Mouse (Mus musculus): ENCODE measurements around the gene Fdps. TPM values are rescaled to one million over a fixed set of nuclear protein-coding genes. Genes with fewer than 3 reads are reported as not detected.
A peak's percentile ranks its signal among the peaks of the same experiment; 100 is the strongest.
"Not testable (repeated sequence)": the region's sequence is repeated elsewhere in the genome, so short reads cannot be mapped to it uniquely, and the experiment has no call there.

Fdps gene
- total RNA-seq, 2 experiments from 2014 or later: 86.4 to 99.0 TPM

DNA sequence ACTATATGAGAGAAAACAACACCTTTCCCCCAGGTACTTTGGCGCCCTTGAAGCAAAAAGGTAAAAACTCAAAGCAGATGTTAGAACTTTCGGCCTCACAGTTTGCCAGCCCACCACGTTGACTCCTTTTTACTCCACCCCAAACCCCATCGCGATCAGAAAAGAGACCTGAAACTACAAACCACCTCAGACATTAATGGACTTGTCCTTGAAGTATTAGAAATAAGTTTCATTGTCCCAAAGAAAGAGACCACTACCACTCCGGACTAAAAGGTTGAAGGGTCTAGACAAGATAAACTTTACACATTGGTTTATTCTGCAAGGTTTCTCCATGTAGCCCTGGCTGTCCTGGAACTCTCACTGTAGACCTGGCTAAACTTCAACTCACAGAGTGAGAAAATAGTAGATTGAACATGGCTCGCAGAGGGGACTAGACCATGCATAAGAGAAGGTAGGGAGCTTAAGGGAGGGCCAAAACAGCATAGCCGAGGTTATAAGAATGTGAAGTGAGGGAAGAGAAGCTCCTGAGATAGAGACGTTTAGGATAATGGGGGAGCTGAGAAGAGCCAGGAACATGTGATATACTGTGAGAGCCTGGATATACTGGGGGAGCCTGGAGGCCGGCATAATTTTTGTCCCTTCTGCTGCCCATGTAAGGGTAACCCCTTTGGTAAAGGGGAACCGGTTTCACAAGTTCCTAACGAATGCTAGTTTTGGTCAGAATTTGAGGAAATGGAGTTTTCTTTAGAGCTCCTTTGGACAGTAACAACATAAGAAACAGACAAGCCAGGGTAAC, 934 bp upstream of the Fdps start:
- DNase-seq (ENCODE audit: extremely low spot score in 1 of 2, low spot score in 1 of 2): no peak

- DNase-seq (ENCODE audit: extremely low spot score in 1 of 2, low spot score in 1 of 2): peak in 1 of 2 experiments; percentile 38
Observed at GRCm38 (mm10) chr3:89101459-89101811, 324 bp downstream of the Fdps start.

DNA sequence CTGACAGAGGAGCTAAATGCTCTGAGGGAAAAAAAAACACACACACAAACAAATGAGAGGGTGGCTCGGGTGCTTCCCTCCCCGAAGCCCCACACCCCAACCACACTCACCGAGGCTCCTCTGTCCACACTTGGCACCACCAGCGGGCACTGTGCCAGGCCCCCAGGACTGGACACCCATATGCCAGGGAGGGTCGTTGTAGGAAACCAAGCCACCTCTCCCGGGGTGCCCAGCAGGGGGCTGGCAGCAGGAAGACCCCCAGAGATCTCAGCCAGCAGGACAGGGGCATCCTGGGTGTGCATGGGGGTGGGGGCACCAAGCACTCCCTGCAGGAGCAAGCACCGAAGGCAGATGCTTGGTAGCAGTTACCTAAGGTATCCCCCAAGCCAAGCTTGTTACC, 948 bp downstream of the Fdps start, which contains the start of gene Gm43738:
TSS of gene Gm43738 (minus strand) at position 289 of the 400 bp plus-strand sequence.
- no peak for DNase-seq (ENCODE audit: extremely low spot score in 1 of 2, low spot score in 1 of 2)

GRCm38 (mm10) chr3:89094021-89094420, 7.7 kb downstream of the Fdps start:
- no peak for DNase-seq (ENCODE audit: extremely low spot score in 1 of 2, low spot score in 1 of 2)

GRCm38 (mm10) chr3:89093175-89093574, 8.6 kb downstream of the Fdps start, which contains the start of gene Rusc1:
Gene Rusc1, minus strand, starts transcription at chr3:89093311.
- peak; percentile 84 to 85 for DNase-seq (ENCODE audit: extremely low spot score in 1 of 2, low spot score in 1 of 2)

DNA sequence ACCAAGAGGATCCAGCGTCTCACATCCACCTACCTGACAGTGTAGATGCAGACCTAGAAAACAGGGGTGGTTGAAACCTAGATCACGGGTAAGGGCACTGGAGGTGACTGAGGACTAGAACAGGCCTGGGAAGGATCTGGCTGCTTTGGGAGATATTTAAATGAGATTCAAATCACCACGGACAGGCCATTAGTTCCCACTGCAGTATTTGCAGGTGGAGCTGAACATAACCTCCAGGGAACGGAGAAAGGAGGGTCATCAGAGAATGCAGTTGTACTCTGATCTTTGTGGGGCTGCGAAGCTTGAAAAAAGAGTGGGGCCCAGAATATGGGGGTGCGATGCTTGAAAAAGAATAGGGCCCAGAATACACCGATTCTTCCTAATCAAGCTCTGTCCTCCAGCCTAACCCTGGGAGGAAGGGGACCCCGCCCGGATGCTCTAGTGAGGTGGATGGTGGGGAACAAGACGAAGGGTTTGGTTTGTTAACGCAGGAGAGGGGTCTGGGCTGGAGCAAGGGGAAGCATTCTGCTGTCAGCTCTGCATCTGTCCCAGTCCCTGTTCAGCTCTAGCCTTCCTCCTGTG, 9.2 kb downstream of the Fdps start:
- DNase-seq (ENCODE audit: extremely low spot score in 1 of 2, low spot score in 1 of 2): no peak

- DNase-seq (ENCODE audit: extremely low spot score in 1 of 2, low spot score in 1 of 2): no peak
Observed at GRCm38 (mm10) chr3:89091811-89092508, 9.8 kb downstream of the Fdps start.

DNA sequence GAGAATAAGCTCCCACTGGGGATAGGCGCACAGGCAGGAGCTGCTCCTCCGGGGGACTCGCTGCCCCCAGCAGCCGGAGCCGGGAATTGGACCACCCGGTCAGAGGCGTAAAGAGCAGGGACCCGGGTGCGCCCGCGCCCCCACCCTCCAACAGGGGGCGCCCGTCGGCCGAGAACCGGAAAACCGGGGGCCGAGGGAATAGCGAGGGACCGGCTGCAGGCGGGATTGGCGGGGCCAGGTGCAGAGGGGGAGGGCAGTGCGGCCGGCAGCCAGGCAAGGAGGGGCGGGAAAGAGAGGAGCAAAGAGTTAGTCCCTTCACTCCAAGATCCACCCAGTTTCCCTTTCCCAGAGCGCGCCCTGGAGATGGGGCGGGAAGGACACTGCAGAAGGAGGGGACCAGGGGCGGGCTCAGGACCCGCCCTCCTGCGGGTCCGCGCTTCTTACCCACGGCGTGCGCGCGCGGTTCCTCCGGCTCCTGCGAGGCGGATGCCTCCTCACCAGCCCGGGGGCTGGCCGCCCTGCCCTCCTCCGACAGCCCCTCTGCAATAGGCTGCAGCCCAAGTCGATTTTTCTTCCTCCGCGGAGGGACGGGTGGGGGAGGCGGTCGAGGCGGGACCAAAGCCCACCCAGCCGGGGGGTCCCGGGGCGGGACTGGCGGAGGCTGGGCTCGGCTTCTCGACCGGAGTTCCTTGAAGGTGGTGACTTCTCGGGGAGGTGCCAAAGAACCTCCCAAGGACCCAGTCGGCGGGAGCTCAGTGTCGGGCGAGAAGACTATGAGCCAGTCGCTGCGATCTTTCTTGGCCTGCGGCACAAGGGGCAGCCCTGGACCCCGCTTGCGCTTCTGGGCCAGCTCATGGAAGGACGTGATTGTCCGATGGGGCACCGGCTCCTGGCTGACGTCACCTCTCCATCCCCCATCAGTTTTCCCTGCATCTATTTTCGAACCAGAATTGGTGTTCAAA, 10.8 kb downstream of the Fdps start:
- DNase-seq (ENCODE audit: extremely low spot score in 1 of 2, low spot score in 1 of 2): peak; percentile 83 to 86

- peak; percentile 62 to 72 for DNase-seq (ENCODE audit: extremely low spot score in 1 of 2, low spot score in 1 of 2)
Observed at GRCm38 (mm10) chr3:89089882-89090591, 11.7 kb downstream of the Fdps start.

DNA sequence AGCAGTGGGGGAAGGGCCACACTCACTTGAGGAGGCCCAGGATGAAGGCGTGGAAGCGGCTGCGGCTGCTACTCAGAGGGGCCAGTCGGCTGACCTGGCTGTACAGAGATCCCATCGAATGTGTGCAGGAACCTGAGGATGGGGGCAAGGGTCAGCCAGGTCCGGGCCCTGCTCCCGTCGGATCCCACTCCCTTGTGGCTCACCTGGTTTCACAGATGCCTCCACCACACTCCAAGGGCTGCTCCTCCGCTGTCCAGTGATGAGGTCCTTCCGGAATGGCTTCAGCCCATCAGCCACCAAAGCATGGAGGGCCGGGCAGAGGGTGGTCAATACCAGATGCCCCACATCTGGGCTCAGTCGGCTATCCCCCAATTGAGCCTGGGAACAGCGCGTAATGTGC, 12.8 kb downstream of the Fdps start:
- no peak for DNase-seq (ENCODE audit: extremely low spot score in 1 of 2, low spot score in 1 of 2)

- peak; percentile 74 to 92 for DNase-seq (ENCODE audit: extremely low spot score in 1 of 2, low spot score in 1 of 2)
Observed at GRCm38 (mm10) chr3:89087338-89088110, 14.2 kb downstream of the Fdps start.

DNA sequence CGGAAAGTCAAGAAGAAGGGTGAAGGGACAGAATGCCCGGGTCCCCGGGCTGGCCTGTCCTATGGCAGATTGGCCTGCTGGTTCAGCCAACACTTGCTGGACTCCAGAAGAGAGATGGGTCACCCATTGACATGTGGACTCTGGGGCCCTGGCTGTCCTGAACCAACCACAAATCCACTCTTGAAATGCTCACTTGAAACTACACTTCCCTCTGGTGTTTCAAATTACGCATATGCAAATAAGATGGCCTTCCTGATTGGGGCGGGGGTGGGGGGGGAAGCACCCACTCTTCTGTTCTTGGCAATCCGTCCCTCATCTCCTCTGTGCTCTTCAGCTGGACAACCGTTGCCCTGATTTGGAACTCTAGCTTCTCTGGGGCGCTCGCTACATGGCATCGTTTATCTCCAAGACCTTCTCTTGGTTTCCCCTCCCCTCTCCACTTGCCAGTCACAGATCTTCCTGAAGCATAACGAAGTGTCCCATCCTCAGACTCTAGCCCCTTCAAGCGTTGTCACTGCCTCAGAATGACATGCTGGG, 17.0 kb downstream of the Fdps start:
- DNase-seq (ENCODE audit: extremely low spot score in 1 of 2, low spot score in 1 of 2): no peak

DNA sequence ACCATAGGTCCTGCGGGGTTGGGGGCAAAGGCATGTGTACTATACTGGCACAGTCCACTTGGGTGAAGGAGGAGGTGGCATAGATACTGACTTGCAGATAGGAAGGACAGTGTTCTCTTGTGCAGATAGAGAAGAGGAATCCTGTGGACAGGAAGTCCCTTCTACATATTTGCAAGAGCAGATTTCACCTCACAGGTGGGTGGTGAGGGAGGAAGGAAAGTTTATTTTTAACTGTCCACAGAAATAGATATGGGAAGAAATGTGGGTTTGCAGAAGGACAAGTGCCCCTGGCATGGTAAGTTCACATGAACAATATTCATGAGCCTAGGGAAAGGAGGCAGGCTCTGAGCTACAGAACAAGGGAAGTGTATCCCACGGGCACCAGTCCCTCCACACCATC, 17.6 kb downstream of the Fdps start:
- no peak for DNase-seq (ENCODE audit: extremely low spot score in 1 of 2, low spot score in 1 of 2)

- DNase-seq (ENCODE audit: extremely low spot score in 1 of 2, low spot score in 1 of 2): not testable (repeated sequence)
Observed at GRCm38 (mm10) chr3:89082287-89082686, 19.5 kb downstream of the Fdps start.

GRCm38 (mm10) chr3:89077383-89077782, 24.4 kb downstream of the Fdps start:
- DNase-seq (ENCODE audit: extremely low spot score in 1 of 2, low spot score in 1 of 2): no peak

- no peak for DNase-seq (ENCODE audit: extremely low spot score in 1 of 2, low spot score in 1 of 2)
Observed at GRCm38 (mm10) chr3:89067265-89067664, 34.5 kb downstream of the Fdps start.

DNA sequence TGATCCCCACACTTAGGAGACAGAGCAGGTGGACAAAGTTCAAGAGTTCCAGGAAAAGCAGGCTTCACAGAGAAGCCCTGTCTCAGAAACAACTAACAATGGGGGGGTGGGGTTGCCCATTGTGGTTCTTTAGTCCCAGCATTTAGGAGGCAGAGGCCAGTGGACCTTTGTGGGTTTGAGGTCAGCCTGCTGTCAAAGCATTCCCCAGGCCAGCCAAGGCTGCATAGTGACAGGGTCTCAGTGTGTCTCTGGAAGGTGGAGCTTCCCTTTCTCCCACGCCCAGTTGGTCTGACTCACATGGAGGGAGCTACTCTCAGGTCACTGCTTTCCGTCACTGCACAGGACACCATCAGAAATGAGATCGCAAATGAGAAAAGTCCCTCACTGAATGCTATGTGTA, 40.1 kb downstream of the Fdps start:
- DNase-seq (ENCODE audit: extremely low spot score in 1 of 2, low spot score in 1 of 2): no peak

DNA sequence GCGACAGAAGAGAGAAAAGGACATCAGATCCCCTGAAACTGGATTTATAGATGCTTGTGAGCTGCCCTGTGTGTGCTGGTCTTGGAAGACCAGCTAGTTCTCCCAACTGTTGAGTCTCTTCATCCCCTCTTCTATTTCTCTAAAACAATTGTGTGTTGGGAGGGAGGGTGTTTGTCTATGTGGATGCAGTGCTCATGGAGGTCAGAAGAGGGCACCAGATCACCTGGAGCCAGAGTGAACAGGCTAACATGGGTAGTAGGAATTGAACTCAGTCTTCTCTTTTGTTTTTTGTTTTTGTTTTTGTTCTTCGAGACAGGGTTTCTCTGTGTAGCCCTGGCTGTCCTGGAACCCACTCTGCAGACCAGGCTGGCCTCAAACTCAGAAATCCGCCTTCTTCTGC, 43.0 kb downstream of the Fdps start:
- DNase-seq (ENCODE audit: extremely low spot score in 1 of 2, low spot score in 1 of 2): peak in 1 of 2 experiments; percentile 15

DNA sequence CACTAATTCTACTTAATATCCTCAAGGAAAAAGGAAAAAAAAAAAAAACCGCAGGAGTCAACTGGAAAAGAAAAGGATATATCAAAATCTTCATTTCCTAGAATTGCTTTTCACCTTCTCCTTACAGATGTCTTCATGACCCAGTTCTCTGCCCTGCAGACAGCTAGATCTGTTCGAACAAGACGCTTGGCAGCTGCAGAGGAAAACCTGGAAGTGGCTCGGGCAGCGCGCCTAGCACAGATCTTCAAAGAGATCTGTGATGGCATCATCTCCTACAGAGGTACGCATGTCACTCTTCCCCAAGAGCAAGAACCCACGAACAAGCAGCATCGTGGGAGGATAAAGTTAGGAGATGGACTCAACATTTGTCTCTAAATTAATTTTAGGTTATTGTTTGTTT, 43.4 kb downstream of the Fdps start:
- DNase-seq (ENCODE audit: extremely low spot score in 1 of 2, low spot score in 1 of 2): no peak

All from layer of hippocampus, postnatal 25 days (tissue).